Mouse (Mus musculus) Patski (cell line): Measurements from ENCODE around the gene Egr2. TPM values are rescaled to one million over a fixed set of nuclear protein-coding genes. Genes with fewer than 3 reads are reported as not detected.

ENCODE experiments used
- ATAC-seq: fragments of 100-300 bp; one replicate; pipeline ENCODE4 v1.8.0; 2021
- CTCF ChIA-PET: fragments of 350-600 bp; sonication (Branson Sonifier 250); formaldehyde crosslinking; loops from one replicate; lab custom pipeline; 2022; ENCODE audit warnings: inconsistent platforms; lab: Charles Lee
- POLR2A ChIA-PET: fragments of 350-600 bp; sonication (Branson Sonifier 250); formaldehyde crosslinking; loops from one replicate; lab custom pipeline; 2022; ENCODE audit warnings: antibody characterized with exemption, inconsistent platforms; lab: Charles Lee
- DNase-seq: peaks from one replicate; pipeline ENCODE4 v3.0.0-alpha.2; 2011; ENCODE audit warnings: low read depth, low spot score
- H3K27me3 ChIP-seq: fragments of 371-371 bp; one replicate; pipeline ENCODE4 v1.5.1; 2021
- CTCF ChIP-seq: fragments of 100-300 bp; IDR thresholded peaks from one replicate; pipeline ENCODE4 v1.5.1; 2021
- in situ Hi-C: fragments of 300-500 bp; cut with MboI; formaldehyde crosslinking; loops from 3 replicates; pipeline ENCODE4 v1.11.1; 2018; ENCODE audit warnings: low pct_unique_long_range_greater_than_20kb, mixed read lengths
- polyA plus RNA-seq: library from polyadenylated mRNA; unstranded; gene quantifications from one replicate; pipeline ENCODE4 v1.2.3, GENCODE M21; 2021

The Egr2 gene
- polyA plus RNA-seq, 1 experiment from 2014 or later = 2.4 TPM

GRCm38 (mm10) chr10:67505248-67505647 lies 30.0 kb upstream of the Egr2 start:
- in situ Hi-C loops = no loop called here
- peaks cover 4% of the 10 kb centered on the region for H3K27me3 ChIP-seq
- no peak for DNase-seq
- POLR2A ChIA-PET = no interaction called here
- TF ChIP-seq CTCF = no peak
- no peak for ATAC-seq
- CTCF ChIA-PET = no interaction called here

- H3K27me3 ChIP-seq = no peaks in the 10 kb centered on the region
- DNase-seq = no peak
- no peak for TF ChIP-seq CTCF
- in situ Hi-C loops = no loop called here
- no peak for ATAC-seq
- ChIA-PET POLR2A (no interaction called here), CTCF (interaction anchor here (1.6 kb wide), 1 partner anchor 12 kb away, joined by 5 read pairs; no protein-coding TSS in a partner anchor)
Observed at GRCm38 (mm10) chr10:67512211-67512610, 23.1 kb upstream of the Egr2 start.

DNA sequence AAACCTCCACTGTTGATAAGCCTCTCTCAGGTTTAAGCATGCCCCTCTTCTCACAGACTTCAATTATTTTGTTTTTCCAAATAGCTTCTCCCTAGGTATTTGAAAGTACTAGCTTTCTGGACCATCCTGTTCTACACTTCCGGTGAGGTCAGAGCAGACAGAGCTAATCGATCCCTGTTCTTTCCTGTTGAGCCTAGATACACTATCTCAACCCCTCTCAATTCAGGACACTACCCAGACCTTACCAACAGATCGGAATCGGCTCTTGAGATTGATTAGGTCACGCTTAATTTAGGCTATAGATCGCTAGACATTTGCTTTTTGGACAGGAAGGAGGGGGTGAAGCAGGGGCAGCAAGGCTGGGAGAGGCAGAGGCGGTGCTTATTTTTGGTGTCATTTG lies 22.4 kb upstream of the Egr2 start:
- H3K27me3 ChIP-seq = no peaks in the 10 kb centered on the region
- POLR2A ChIA-PET = no interaction called here
- CTCF ChIA-PET = interaction anchor here (1.6 kb wide), 1 partner anchor 13 kb away, joined by 5 read pairs; no protein-coding TSS in a partner anchor
- ATAC-seq = no peak
- no peak for DNase-seq
- in situ Hi-C loops = no loop called here
- no peak for TF ChIP-seq CTCF

- no peak for ATAC-seq
- peaks cover 7% of the 10 kb centered on the region for H3K27me3 ChIP-seq
- TF ChIP-seq CTCF = no peak
- DNase-seq = no peak
- ChIA-PET CTCF (interaction anchor here (1.3 kb wide), 1 partner anchor 26 kb away, joined by 3 read pairs; no protein-coding TSS in a partner anchor), POLR2A (no interaction called here)
- in situ Hi-C loops = no loop called here
Observed at GRCm38 (mm10) chr10:67518733-67519132, 16.5 kb upstream of the Egr2 start.

GRCm38 (mm10) chr10:67524130-67524529 lies 11.1 kb upstream of the Egr2 start:
- POLR2A ChIA-PET = interaction anchor here (0.6 kb wide), 1 partner anchor 483 kb away, joined by 3 read pairs; no protein-coding TSS in a partner anchor
- no peak for DNase-seq
- in situ Hi-C loops = no loop called here
- no peak for TF ChIP-seq CTCF
- no peak for ATAC-seq
- no peaks in the 10 kb centered on the region for H3K27me3 ChIP-seq
- CTCF ChIA-PET = interaction anchor here (1.5 kb wide), 1 partner anchor 17 kb away, joined by 3 read pairs; no protein-coding TSS in a partner anchor

- no peaks in the 10 kb centered on the region for H3K27me3 ChIP-seq
- in situ Hi-C loops = no loop called here
- DNase-seq (no peak), ATAC-seq (no peak)
- ChIA-PET CTCF (interaction anchor here (1.5 kb wide), 1 partner anchor 17 kb away, joined by 3 read pairs; no protein-coding TSS in a partner anchor), POLR2A (interaction anchor here (0.6 kb wide), 1 partner anchor 483 kb away, joined by 3 read pairs; no protein-coding TSS in a partner anchor)
- no peak for TF ChIP-seq CTCF
Observed at GRCm38 (mm10) chr10:67524694-67525093, 10.6 kb upstream of the Egr2 start.

DNA sequence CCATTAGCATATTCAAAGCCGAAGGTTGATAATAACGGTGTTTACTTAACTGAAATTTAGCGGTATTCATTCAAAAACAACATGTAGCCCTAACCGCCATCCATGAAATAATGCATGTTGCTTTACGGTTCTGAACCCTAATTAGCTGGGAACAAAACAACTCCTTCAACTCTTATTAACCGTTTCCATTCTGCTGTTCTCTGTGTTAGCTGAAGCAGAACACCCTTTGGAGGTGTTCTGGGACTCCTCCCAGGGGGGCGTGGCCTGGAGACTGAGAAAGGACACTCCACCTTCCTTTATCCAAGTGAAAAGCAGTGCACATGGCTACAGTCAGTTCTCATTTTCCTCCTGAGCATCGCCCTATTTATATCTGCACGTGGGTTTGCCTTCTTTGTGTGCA lies 8.8 kb upstream of the Egr2 start:
- TF ChIP-seq CTCF = no peak
- no peaks in the 10 kb centered on the region for H3K27me3 ChIP-seq
- ChIA-PET POLR2A (no interaction called here), CTCF (no interaction called here)
- no peak for ATAC-seq
- DNase-seq = no peak
- in situ Hi-C loops = no loop called here

- POLR2A ChIA-PET = no interaction called here
- no peak for TF ChIP-seq CTCF
- H3K27me3 ChIP-seq = peaks cover 21% of the 10 kb centered on the region
- in situ Hi-C loops = loop anchor here (5.0 to 10.0 kb wide), 2 partner anchors 328 to 455 kb away; no protein-coding TSS in a partner anchor
- no peak for DNase-seq
- ATAC-seq = no peak
- CTCF ChIA-PET = no interaction called here
Observed at GRCm38 (mm10) chr10:67529769-67530168, 5.5 kb upstream of the Egr2 start.

- in situ Hi-C loops = loop anchor here (5.0 to 10.0 kb wide), 3 partner anchors 191 to 449 kb away; no protein-coding TSS in a partner anchor
- DNase-seq = no peak
Observed at GRCm38 (mm10) chr10:67535972-67536371, 697 bp downstream of the Egr2 start.

GRCm38 (mm10) chr10:67536621-67537141 lies 1.4 kb downstream of the Egr2 start:
- ChIA-PET POLR2A (interaction anchor here (0.6 to 1.4 kb wide), 3 partner anchors 12 to 49 kb away, joined by 3 to 8 read pairs (median 4); partner anchors contain the start of gene Ado), CTCF (interaction anchor here (0.8 to 2.5 kb wide), 6 partner anchors 176 to 322 kb away, joined by 3 to 19 read pairs (median 6); no protein-coding TSS in a partner anchor)
- TF ChIP-seq CTCF = no peak
- ATAC-seq = peak; percentile 2
- in situ Hi-C loops = loop anchor here (5.0 to 10.0 kb wide), 3 partner anchors 191 to 448 kb away; no protein-coding TSS in a partner anchor
- DNase-seq = no peak
- peaks cover 42% of the 10 kb centered on the region for H3K27me3 ChIP-seq

More at GRCm38 (mm10) chr10:67535972-67536371, 697 bp downstream of the Egr2 start:
- ChIA-PET CTCF (interaction anchor here (0.8 to 2.5 kb wide), 6 partner anchors 176 to 323 kb away, joined by 3 to 19 read pairs (median 6); no protein-coding TSS in a partner anchor), POLR2A (interaction anchor here (0.6 kb wide), 1 partner anchor 48 kb away, joined by 4 read pairs; no protein-coding TSS in a partner anchor)
- ATAC-seq = peak; percentile 55
- TF ChIP-seq CTCF = no peak
- peaks cover 42% of the 10 kb centered on the region for H3K27me3 ChIP-seq
